Mouse (Mus musculus) CH12.LX (cell line): ENCODE data around the gene Vpreb2. TPM values are rescaled to one million over a fixed set of nuclear protein-coding genes. Genes with fewer than 3 reads are reported as not detected.

Experiments used
- DNase-seq: peaks from one replicate; pipeline ENCODE4 v3.0.0-alpha.2; 2013; ENCODE audit errors: extremely low read depth
- H3K27ac ChIP-seq: 2 replicates; pipeline ENCODE4 v1.5.1; 2012; ENCODE audit warnings: low read depth, mild to moderate bottlenecking, control low read depth, moderate library complexity; ENCODE audit not compliant: insufficient read depth
- H3K27me3 ChIP-seq: replicated peaks from 2 replicates; pipeline ENCODE3; 2012; ENCODE audit warnings: inconsistent platforms
- H3K36me3 ChIP-seq, 2 experiments: replicated peaks in 1 of 2; 2 replicates each; pipeline versions ENCODE3 to v1.6.1; 2012; ENCODE audit warnings: inconsistent platforms in 1 of 2, low read length in 1 of 2, mild to moderate bottlenecking in 1 of 2, mixed read lengths in 1 of 2, moderate library complexity in 1 of 2; ENCODE audit not compliant: control insufficient read depth in 1 of 2, insufficient read depth in 1 of 2
- H3K4me1 ChIP-seq, 2 experiments: 2 replicates each; pipeline ENCODE4 v1.6.1; 2012; ENCODE audit warnings: inconsistent platforms in 1 of 2, moderate library complexity in 1 of 2; ENCODE audit not compliant: insufficient read depth in 2 of 2, control insufficient read depth in 1 of 2
- H3K4me2 ChIP-seq: 2 replicates; pipeline ENCODE4 v1.6.1; 2012; ENCODE audit warnings: low read depth, mild to moderate bottlenecking, control low read depth; ENCODE audit not compliant: poor library complexity, insufficient read depth, severe bottlenecking
- H3K4me3 ChIP-seq, 3 experiments: fragments of 150-350 bp in 1 of 3; sonication (generic) in 1 of 3; replicated peaks in 1 of 3; 2 replicates each; pipeline versions ENCODE3 to v1.5.1; 2011 to 2012; ENCODE audit warnings: low read depth in 2 of 3, low read length in 2 of 3, mild to moderate bottlenecking in 2 of 3, moderate library complexity in 2 of 3, control low read depth in 1 of 3, improper control_type of control experiment in 1 of 3, inconsistent platforms in 1 of 3, mixed read lengths in 1 of 3; ENCODE audit not compliant: poor library complexity in 1 of 3
- H3K79me2 ChIP-seq: replicated peaks from 2 replicates; pipeline ENCODE4 v1.6.1; 2012; ENCODE audit warnings: mild to moderate bottlenecking, moderate library complexity; ENCODE audit not compliant: control insufficient read depth, poor library complexity, insufficient read depth, severe bottlenecking; ENCODE audit errors: extremely low read depth
- H3K9ac ChIP-seq: 2 replicates; pipeline ENCODE4 v1.6.1; 2012; ENCODE audit warnings: low read depth, mild to moderate bottlenecking, control low read depth, moderate library complexity; ENCODE audit not compliant: insufficient read depth
- H3K9me3 ChIP-seq: replicated peaks from 2 replicates; pipeline ENCODE3; 2012; ENCODE audit warnings: low read length, inconsistent platforms, mixed read lengths
- CTCF ChIP-seq, 2 experiments: IDR thresholded peaks in 1 of 2; conservative IDR thresholded peaks in 1 of 2; 2 replicates each; pipeline ENCODE4 v1.5.1; 2011 to 2012; ENCODE audit warnings: low read depth in 2 of 2, low read length in 2 of 2, improper control_type of control experiment in 1 of 2, inconsistent platforms in 1 of 2, mild to moderate bottlenecking in 1 of 2, moderate library complexity in 1 of 2
- EP300 ChIP-seq: IDR thresholded peaks from 2 replicates; pipeline ENCODE4 v1.6.1; 2011; ENCODE audit warnings: low read length, improper control_type of control experiment
- ETS1 ChIP-seq: conservative IDR thresholded peaks from 2 replicates; pipeline ENCODE4 v1.6.1; 2012; ENCODE audit warnings: low read depth, mild to moderate bottlenecking, inconsistent platforms, low read length, improper control_type of control experiment, moderate library complexity
- GABPA ChIP-seq: IDR thresholded peaks from 2 replicates; pipeline ENCODE4 v1.6.1; 2012; ENCODE audit warnings: low read depth, low read length, improper control_type of control experiment, inconsistent platforms; ENCODE audit not compliant: insufficient replicate concordance
- IRF4 ChIP-seq: IDR thresholded peaks from 2 replicates; pipeline ENCODE4 v1.6.1; 2014; ENCODE audit warnings: low read depth, mild to moderate bottlenecking, inconsistent platforms, low read length, improper control_type of control experiment
- JUN ChIP-seq: IDR thresholded peaks from 2 replicates; pipeline ENCODE4 v1.6.1; 2011; ENCODE audit warnings: low read depth, mild to moderate bottlenecking, low read length, improper control_type of control experiment, moderate library complexity; ENCODE audit not compliant: insufficient read depth
- JUND ChIP-seq: conservative IDR thresholded peaks from 2 replicates; pipeline ENCODE4 v1.6.1; 2011; ENCODE audit warnings: low read depth, low read length, improper control_type of control experiment
- MAFK ChIP-seq: IDR thresholded peaks from 2 replicates; pipeline ENCODE4 v1.6.1; 2011; ENCODE audit warnings: low read length, improper control_type of control experiment; ENCODE audit not compliant: insufficient replicate concordance
- MAX ChIP-seq: IDR thresholded peaks from 2 replicates; pipeline ENCODE4 v1.6.1; 2011; ENCODE audit warnings: low read length, improper control_type of control experiment
- MYC ChIP-seq: IDR thresholded peaks from 2 replicates; pipeline ENCODE4 v1.6.1; 2011; ENCODE audit warnings: low read depth, mild to moderate bottlenecking, improper control_type of control experiment, low read length
- NELFE ChIP-seq: IDR thresholded peaks from 2 replicates; pipeline ENCODE4 v1.6.1; 2011; ENCODE audit warnings: low read depth, low read length, improper control_type of control experiment
- NRF1 ChIP-seq: IDR thresholded peaks from 2 replicates; pipeline ENCODE4 v1.6.1; 2014; ENCODE audit warnings: low read depth, mild to moderate bottlenecking, inconsistent platforms, low read length, improper control_type of control experiment, moderate library complexity
- POLR2AphosphoS2 ChIP-seq: IDR thresholded peaks from 2 replicates; pipeline ENCODE4 v1.6.1; 2011; ENCODE audit warnings: low read depth, low read length, improper control_type of control experiment
- RAD21 ChIP-seq: IDR thresholded peaks from 2 replicates; pipeline ENCODE4 v1.6.1; 2011; ENCODE audit warnings: low read depth, mild to moderate bottlenecking, low read length, improper control_type of control experiment, moderate library complexity
- TBP ChIP-seq: conservative IDR thresholded peaks from 2 replicates; pipeline ENCODE4 v1.6.1; 2011; ENCODE audit warnings: low read depth, low read length, improper control_type of control experiment
- TCF12 ChIP-seq: IDR thresholded peaks from 2 replicates; pipeline ENCODE4 v1.6.1; 2014; ENCODE audit warnings: low read depth, mild to moderate bottlenecking, inconsistent platforms, low read length, improper control_type of control experiment
- USF1 ChIP-seq: IDR thresholded peaks from 2 replicates; pipeline ENCODE4 v1.6.1; 2014; ENCODE audit warnings: low read depth, mild to moderate bottlenecking, inconsistent platforms, low read length, improper control_type of control experiment
- ZKSCAN1 ChIP-seq: IDR thresholded peaks from 2 replicates; pipeline ENCODE4 v1.6.1; 2012; ENCODE audit warnings: low read depth, inconsistent platforms, low read length, improper control_type of control experiment, borderline replicate concordance
- dilution Hi-C: fragments of 300-500 bp; cut with MboI; formaldehyde crosslinking; loops from 2 replicates; pipeline ENCODE4 v1.14.3; 2020; ENCODE audit warnings: low sequenced_read_pairs; ENCODE audit not compliant: extremely low pct_unique_long_range_greater_than_20kb, extremely low pct_ligation_motif_present
- in situ Hi-C: fragments of 300-500 bp; cut with MboI; formaldehyde crosslinking; loops from 3 replicates; pipeline ENCODE4 v1.14.3; 2019; ENCODE audit warnings: low sequenced_read_pairs, low pct_ligation_motif_present, low pct_unique_long_range_greater_than_20kb, mixed read lengths
- polyA plus RNA-seq: library from polyadenylated mRNA; unstranded; fragments of >175 nt; gene quantifications from 2 replicates; pipeline ENCODE4 v1.2.1, GENCODE M21; 2012; ENCODE audit warnings: low read depth; ENCODE audit not compliant: insufficient read length
- total RNA-seq, 2 experiments: library from RNA; depleted of rRNA; stranded (reverse); fragments of 300-350 nt in 1 of 2; fragments of >200 nt in 1 of 2; gene quantifications; 2 replicates each; pipeline ENCODE4 v1.2.3; 2012 to 2014

The Vpreb2 gene
- total and polyA plus RNA-seq, 3 experiments, result 0.54 TPM; not detected in 2

- Histone ChIP-seq H3K9ac (no peak overlapping the region), H3K9me3 (no peaks in the 10 kb centered on the region), H3K27ac (no peak overlapping the region), H3K36me3 (no peaks in the 10 kb centered on the region), H3K4me1 (peaks cover 0 to 15% of the 10 kb centered on the region in 2 experiments; a peak in 2 of 4 replicates), H3K4me2 (no peak overlapping the region), H3K27me3 (peaks cover 47% of the 10 kb centered on the region), H3K79me2 (no peaks in the 10 kb centered on the region), H3K4me3 (no peak overlapping the region)
- no peak for DNase-seq
- in situ Hi-C loops (no loop called here), dilution Hi-C loops (no loop called here)
- TF ChIP-seq NELFE (no peak), USF1 (no peak), GABPA (no peak), IRF4 (no peak)
These were observed 46.4 kb upstream of the Vpreb2 start for GRCm38 (mm10) chr16:17933594-17934444.

DNA sequence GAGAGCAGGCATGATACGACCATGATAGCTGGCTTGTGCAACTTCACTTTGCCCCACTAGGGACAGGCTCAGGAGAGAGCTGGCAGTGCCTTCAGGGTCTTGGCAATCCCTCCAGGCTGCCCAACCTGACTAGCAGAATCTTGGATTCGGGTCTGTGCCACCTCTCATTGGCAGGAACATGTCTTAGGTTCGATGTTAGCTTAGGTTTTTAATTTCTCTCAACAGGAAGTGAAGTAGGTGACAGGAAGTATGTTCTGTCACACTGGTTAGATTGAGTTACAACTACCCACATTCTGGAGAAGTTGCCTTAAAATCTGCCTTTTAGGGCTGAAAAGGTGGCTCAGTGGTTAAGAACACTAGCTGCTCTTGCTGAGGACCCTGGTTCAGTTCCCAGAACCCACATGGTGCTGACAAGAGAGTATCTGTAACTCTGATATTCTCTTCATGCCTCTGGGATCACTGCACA is 45.8 kb upstream of the Vpreb2 start:
- H3K9ac ChIP-seq, result no peak overlapping the region
- no peaks in the 10 kb centered on the region for H3K36me3 ChIP-seq
- dilution Hi-C loops (no loop called here), in situ Hi-C loops (no loop called here)
- H3K4me2 ChIP-seq, result no peak overlapping the region
- TF ChIP-seq MAX (no peak), ETS1 (no peak), NRF1 (no peak), RAD21 (no peak), ZKSCAN1 (no peak), JUN (no peak), GABPA (no peak), TBP (no peak)
- H3K27ac ChIP-seq, result no peak overlapping the region
- no peaks in the 10 kb centered on the region for H3K9me3 ChIP-seq
- peaks cover 47% of the 10 kb centered on the region for H3K27me3 ChIP-seq
- peaks cover 0 to 12% of the 10 kb centered on the region in 2 experiments; a peak in 2 of 4 replicates for H3K4me1 ChIP-seq
- no peak for DNase-seq
- no peak overlapping the region for H3K4me3 ChIP-seq
- H3K79me2 ChIP-seq, result no peaks in the 10 kb centered on the region

DNA sequence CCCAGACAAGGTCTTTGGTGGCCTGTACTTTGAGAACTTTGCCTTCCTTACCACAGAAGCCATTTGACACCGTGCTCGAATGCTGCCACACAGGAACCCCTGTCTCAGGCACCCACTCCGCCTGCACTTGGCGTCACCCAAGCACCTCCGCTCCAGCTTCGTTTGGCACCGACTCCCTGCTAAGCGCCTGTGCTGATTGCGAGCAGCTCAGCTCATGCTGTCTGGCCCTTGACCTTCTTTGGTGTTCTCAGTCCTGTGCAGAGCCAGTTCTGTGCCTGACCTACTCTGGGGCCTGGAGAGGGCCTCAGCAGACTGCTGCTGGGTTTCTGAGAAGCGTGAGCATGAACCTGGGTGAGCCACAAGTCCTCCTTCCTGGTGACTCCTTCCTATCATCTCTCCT is 43.5 kb upstream of the Vpreb2 start:
- TF ChIP-seq POLR2AphosphoS2 (no peak), GABPA (no peak), CTCF (conservative IDR thresholded peaks at IDR 0.05 in 1 of 2, IDR thresholded peaks at IDR 0.05 in 1 of 2; ENCODE audit: low read depth in 2 of 2, low read length in 2 of 2) (no peak), JUND (no peak), ZKSCAN1 (no peak), MAFK (no peak), MYC (no peak), TBP (no peak), EP300 (no peak), TCF12 (no peak)
- H3K4me2 ChIP-seq, result no peak overlapping the region
- H3K9me3 ChIP-seq, result no peaks in the 10 kb centered on the region
- in situ Hi-C loops, result no loop called here
- no peaks in the 10 kb centered on the region for H3K36me3 ChIP-seq
- H3K4me1 ChIP-seq, result peaks cover 0 to 9% of the 10 kb centered on the region in 2 experiments; a peak in 2 of 4 replicates
- H3K27me3 ChIP-seq, result peaks cover 51% of the 10 kb centered on the region
- H3K4me3 ChIP-seq, result no peak overlapping the region
- dilution Hi-C loops, result no loop called here
- no peak for DNase-seq
- no peak overlapping the region for H3K27ac ChIP-seq
- no peaks in the 10 kb centered on the region for H3K79me2 ChIP-seq
- H3K9ac ChIP-seq, result no peak overlapping the region
